Mouse (Mus musculus) left cerebral cortex, adult 6 months (tissue): ENCODE results near the gene Elp5. TPM values are rescaled to one million over a fixed set of nuclear protein-coding genes. Genes with fewer than 3 reads are reported as not detected.

Experiments
- long read RNA-seq, 2 experiments: library from polyadenylated mRNA; unstranded; transcript quantifications; one replicate each; pipeline ENCODE4 v2.0.0; 2019 to 2020
- polyA plus RNA-seq: library from polyadenylated mRNA; unstranded; fragments of <200 nt; fragmentation: Nextera tagmentation; gene quantifications from 2 replicates; pipeline ENCODE4 v1.2.3, GENCODE M21; 2021

The Elp5 gene
- 112 and 113 TPM in 2 replicates for polyA plus RNA-seq
- long read RNA-seq, experiment 1, transcript Elp5-203 (7 exons, 1,259 nt) = major isoform, 57 of 156 reads
- long read RNA-seq, experiment 1, partial matches to known transcripts = 69 of 156 reads
- long read RNA-seq, experiment 1, other reads (novel, unspliced or antisense) = 23 of 156 reads
- long read RNA-seq, experiment 2, transcript Elp5-203 (7 exons, 1,259 nt) = major isoform, 23 of 107 reads
- long read RNA-seq, experiment 2, partial matches to known transcripts = 69 of 107 reads
- long read RNA-seq, experiment 2, other reads (novel, unspliced or antisense) = 10 of 107 reads

GRCm38 (mm10) chr11:69982225-69982624 is at the start of gene Elp5:
Gene Elp5 (minus strand): TSS chr11:69982517.

GRCm38 (mm10) chr11:70016669-70017068 is 34.4 kb upstream of the Elp5 start, which contains the start of gene Dlg4:
Gene Dlg4 (plus strand): TSS chr11:70016942.

GRCm38 (mm10) chr11:70014880-70015558 is 32.7 kb upstream of the Elp5 start, which contains the start of gene Acadvl:
Gene Acadvl (minus strand): TSS chr11:70015411.

DNA sequence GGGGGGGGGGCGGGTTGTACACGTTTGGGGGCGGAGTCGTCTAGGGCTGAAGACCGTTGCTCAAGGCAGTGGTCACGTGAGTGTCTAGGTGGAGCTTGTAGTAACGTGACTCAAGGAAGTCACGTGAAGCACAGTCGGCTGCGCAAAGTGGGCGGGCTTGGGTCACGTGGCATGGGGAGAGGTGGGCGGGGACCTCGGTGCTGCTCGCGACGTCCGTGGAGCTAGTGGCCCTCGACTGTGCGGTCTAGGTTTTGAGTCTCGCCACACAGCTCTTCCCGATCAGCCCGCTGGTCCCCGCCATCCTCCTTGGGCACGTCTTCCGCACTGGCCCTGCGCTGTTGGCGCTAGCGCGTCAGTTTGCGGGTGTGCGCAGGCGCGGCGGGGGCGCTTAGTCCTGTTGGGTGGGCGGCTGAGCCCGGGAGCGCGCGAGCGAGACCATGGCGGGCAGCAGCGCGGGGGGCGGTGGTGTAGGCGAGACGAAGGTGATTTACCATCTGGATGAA is 18.1 kb upstream of the Elp5 start, which contains the start of gene Dvl2:
Gene Dvl2, plus strand, starts transcription at position 200 of the 503 bp plus-strand sequence.

DNA sequence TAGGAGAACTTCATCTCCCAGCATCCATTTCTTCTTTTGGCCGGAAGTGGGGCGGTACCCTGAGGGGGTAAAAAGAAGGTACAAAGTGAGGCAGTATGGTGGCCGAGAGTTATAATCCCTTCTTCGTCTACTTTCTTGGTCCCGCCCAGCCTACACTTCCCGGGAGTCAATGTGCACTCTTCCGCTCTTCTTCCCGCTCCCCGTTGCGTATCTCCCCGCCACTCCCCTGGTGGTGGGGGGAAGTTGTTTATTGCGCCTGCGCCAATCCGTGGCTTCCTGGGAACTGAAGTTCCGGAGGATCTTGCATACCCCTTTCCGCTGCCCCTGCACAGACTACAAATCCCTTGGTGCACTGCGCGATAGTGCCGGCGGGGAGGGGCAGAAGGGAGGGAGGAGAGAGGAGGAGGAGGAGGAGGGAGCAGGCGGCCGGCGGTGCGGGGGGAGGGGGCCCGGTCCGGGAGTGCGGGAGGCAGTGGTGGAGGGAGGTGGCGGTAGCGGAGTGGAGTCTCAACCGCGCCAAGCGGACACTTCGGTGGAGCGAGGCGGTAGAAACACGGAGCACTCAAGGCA is 13.2 kb upstream of the Elp5 start, which contains the start of gene Phf23:
Gene Phf23, plus strand, starts transcription at position 387 of the 570 bp plus-strand sequence.

DNA sequence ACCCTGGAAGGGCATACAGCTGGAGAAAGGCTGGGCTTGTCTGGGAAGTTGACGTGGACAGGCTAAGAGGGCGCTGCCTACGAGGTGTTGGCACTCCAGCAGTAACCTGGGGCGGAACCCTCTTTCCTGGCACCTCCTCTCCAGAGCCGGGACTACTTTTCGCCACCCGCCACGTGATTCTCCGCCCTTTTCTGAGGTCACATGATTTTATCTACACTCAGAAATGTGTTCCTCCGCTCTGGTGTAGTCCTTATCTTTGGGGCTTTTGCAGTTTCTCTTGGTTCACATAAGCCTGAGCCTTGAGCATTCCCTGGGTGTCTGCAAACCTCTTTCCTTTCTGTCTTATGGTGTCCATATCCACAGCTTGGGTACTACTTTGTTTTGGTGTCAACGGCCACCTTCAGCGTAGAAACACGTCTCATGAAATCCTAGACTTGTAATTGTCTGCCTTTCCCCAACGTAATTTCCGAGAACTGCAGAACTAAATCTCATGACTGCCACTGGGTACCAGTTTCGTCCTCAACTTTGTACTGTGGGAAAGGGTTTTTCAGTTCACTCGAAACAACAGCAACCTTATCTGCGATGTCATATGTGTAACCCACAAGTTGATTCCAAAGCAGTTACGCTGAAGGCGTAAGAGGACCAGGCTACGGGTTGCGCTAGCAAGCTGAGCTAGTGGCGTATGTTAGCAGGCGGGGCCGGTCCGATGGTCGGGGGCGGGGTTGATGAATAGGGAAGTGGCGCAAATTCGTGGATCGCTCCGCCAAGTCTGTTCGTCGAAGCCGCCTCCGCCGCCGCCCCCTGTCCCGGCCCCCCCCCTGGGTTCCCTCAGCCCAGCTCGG is 8.8 kb upstream of the Elp5 start, which contains the start of gene Gabarap:
Gene Gabarap, plus strand, starts transcription at position 294 of the 842 bp plus-strand sequence.

DNA sequence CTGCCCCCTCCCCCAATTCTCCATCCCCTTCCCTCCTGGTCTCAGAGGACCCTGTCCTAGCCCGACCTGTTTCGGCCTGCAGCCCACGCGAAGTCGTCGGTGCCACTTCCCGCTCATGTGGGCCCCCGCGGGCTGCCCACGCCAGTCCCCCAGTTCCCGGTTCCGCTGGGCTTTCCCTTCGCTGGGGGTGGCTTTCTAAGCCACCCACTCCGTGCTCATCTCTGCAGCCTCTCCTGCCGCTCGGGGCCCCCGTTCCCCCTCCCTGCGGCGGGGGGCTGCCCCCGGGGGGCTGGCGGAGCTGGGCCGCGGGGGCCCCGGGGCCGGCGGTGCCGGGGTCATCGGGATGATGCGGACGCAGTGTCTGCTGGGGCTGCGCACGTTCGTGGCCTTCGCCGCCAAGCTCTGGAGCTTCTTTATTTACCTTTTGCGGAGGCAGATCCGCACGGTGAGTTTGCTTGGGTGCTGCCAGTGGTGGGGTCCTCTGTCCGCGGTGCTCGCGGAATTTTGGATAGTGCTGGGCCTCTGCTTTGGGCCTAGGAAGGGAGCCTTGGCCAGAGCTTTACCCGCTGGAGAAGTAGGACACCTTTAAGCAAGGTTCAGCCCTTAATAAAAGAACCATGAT is 1.1 kb downstream of the Elp5 start, which contains the start of gene Ctdnep1:
Gene Ctdnep1, plus strand, starts transcription at position 16 of the 622 bp plus-strand sequence.

DNA sequence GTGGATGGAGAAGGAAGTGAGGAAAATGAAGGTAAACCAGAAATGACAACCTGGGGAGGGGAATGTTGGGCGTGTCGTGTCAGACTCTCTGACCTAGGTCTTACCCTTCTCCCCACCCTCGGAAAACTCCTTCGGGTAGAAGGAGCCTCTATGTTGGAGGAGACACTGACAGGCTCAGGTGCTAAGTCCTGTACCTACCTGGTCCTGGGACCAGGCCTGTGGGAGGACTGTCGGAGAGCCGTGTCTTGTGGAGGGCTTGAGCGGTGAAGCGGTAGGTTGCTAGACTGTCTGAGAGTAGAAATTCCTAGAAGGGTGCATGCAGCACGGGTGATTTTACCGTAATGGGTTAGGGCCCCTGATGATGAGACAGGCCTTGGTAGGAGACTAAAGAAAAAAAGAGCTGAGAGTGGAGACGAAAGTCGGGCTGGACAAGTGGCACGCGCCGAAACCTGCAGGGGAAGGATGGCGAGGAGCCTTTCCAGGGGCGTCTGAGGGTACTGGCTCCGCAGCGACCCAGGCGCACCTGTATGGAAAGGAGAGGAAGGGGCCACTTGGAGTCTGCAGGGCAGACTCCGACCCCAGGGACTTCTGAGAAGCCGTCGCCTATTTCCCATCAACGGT is 17.6 kb downstream of the Elp5 start, which contains the start of gene Cldn7:
Gene Cldn7, plus strand, starts transcription at position 130 of the 621 bp plus-strand sequence.

GRCm38 (mm10) chr11:69948066-69948762 is 34.1 kb downstream of the Elp5 start, which contains the start of gene Slc2a4:
Gene Slc2a4 (minus strand): TSS chr11:69948188.

GRCm38 (mm10) chr11:69935137-69935879 is 47.0 kb downstream of the Elp5 start, which contains the start of gene Ybx2:
Gene Ybx2 (plus strand): TSS chr11:69935796.

GRCm38 (mm10) chr11:69921114-69922011 is 61.0 kb downstream of the Elp5 start, which contains the start of gene Eif5a:
Gene Eif5a (minus strand): TSS chr11:69921958.

Other genes with a start within 250 kb of the Elp5 start
- 3.9 and 7.0 TPM in 2 replicates for gene Polr2a, start 223.9 kb downstream of the Elp5 start, polyA plus RNA-seq
- not detected in 2 replicates for gene Slc35g3, start 220.5 kb downstream of the Elp5 start, polyA plus RNA-seq
- gene Zbtb4, start 216.6 kb downstream of the Elp5 start, polyA plus RNA-seq = 6.7 and 9.8 TPM in 2 replicates
- 0.17 and 0.19 TPM in 2 replicates for gene Chrnb1, start 186.6 kb downstream of the Elp5 start, polyA plus RNA-seq
- 2.3 and 2.7 TPM in 2 replicates for gene Fgf11, start 180.7 kb downstream of the Elp5 start, polyA plus RNA-seq
- 0.39 and 0.40 TPM in 2 replicates for gene Tmem102, start 176.9 kb downstream of the Elp5 start, polyA plus RNA-seq
- gene Gm39566, start 167.2 kb downstream of the Elp5 start, polyA plus RNA-seq = not detected in 2 replicates
- gene Spem2, start 164.1 kb downstream of the Elp5 start, polyA plus RNA-seq = not detected in 2 replicates
- gene Spem1, start 160.3 kb downstream of the Elp5 start, polyA plus RNA-seq = not detected in 2 replicates
- 12.4 and 16.8 TPM in 2 replicates for gene Nlgn2, start 144.7 kb downstream of the Elp5 start, polyA plus RNA-seq
- 510 and 573 TPM in 2 replicates for gene Tmem256, start 144.0 kb downstream of the Elp5 start, polyA plus RNA-seq
- gene Plscr3, start 136.1 kb downstream of the Elp5 start, polyA plus RNA-seq = 4.0 and 11.7 TPM in 2 replicates
- gene Tnk1, start 123.8 kb downstream of the Elp5 start, polyA plus RNA-seq = 0.08 TPM in 1 of 2 replicates, not detected in the other
- gene Tmem95, start 104.5 kb downstream of the Elp5 start, polyA plus RNA-seq = not detected in 2 replicates
- gene Kctd11, start 101.1 kb downstream of the Elp5 start, polyA plus RNA-seq = 0.42 and 0.43 TPM in 2 replicates
- not detected in 2 replicates for gene Acap1, start 87.0 kb downstream of the Elp5 start, polyA plus RNA-seq
- 0.20 and 0.37 TPM in 2 replicates for gene 2810408A11Rik, start 81.5 kb downstream of the Elp5 start, polyA plus RNA-seq
- gene Neurl4, start 81.4 kb downstream of the Elp5 start, polyA plus RNA-seq = 8.7 and 12.8 TPM in 2 replicates
- 19.7 and 23.9 TPM in 2 replicates for gene Gps2, start 68.6 kb downstream of the Elp5 start, polyA plus RNA-seq
- gene Eif5a, start 60.6 kb downstream of the Elp5 start, polyA plus RNA-seq = 765 and 797 TPM in 2 replicates
- 0.92 TPM in 1 of 2 replicates, not detected in the other for gene Ybx2, start 46.7 kb downstream of the Elp5 start, polyA plus RNA-seq
- 0.61 and 0.64 TPM in 2 replicates for gene Slc2a4, start 34.3 kb downstream of the Elp5 start, polyA plus RNA-seq
- gene Cldn7, start 17.7 kb downstream of the Elp5 start, polyA plus RNA-seq = not detected in 2 replicates
- gene Ctdnep1, start 1.4 kb downstream of the Elp5 start, polyA plus RNA-seq = 16.4 and 21.9 TPM in 2 replicates
- 291 and 457 TPM in 2 replicates for gene Gabarap, start 8.6 kb upstream of the Elp5 start, polyA plus RNA-seq
- 9.2 and 18.6 TPM in 2 replicates for gene Phf23, start 13.3 kb upstream of the Elp5 start, polyA plus RNA-seq
- 1.6 and 4.0 TPM in 2 replicates for gene Dvl2, start 18.1 kb upstream of the Elp5 start, polyA plus RNA-seq
- 40.5 and 55.2 TPM in 2 replicates for gene Acadvl, start 32.9 kb upstream of the Elp5 start, polyA plus RNA-seq
- 50.8 and 69.9 TPM in 2 replicates for gene Dlg4, start 34.4 kb upstream of the Elp5 start, polyA plus RNA-seq
- gene Asgr1, start 71.6 kb upstream of the Elp5 start, polyA plus RNA-seq = 3.1 and 3.3 TPM in 2 replicates
- not detected in 2 replicates for gene Asgr2, start 110.1 kb upstream of the Elp5 start, polyA plus RNA-seq
- gene Mgl2, start 147.8 kb upstream of the Elp5 start, polyA plus RNA-seq = 0.83 and 1.4 TPM in 2 replicates
- gene Clec10a, start 173.7 kb upstream of the Elp5 start, polyA plus RNA-seq = 1.9 and 2.1 TPM in 2 replicates
- 5.1 and 9.8 TPM in 2 replicates for gene Slc16a11, start 230.2 kb upstream of the Elp5 start, polyA plus RNA-seq
- 1.9 and 2.8 TPM in 2 replicates for gene Slc16a13, start 238.5 kb upstream of the Elp5 start, polyA plus RNA-seq
- 0.37 and 0.53 TPM in 2 replicates for gene Bcl6b, start 247.3 kb upstream of the Elp5 start, polyA plus RNA-seq